Mouse (Mus musculus): ENCODE data around the gene Pex13.

DNA sequence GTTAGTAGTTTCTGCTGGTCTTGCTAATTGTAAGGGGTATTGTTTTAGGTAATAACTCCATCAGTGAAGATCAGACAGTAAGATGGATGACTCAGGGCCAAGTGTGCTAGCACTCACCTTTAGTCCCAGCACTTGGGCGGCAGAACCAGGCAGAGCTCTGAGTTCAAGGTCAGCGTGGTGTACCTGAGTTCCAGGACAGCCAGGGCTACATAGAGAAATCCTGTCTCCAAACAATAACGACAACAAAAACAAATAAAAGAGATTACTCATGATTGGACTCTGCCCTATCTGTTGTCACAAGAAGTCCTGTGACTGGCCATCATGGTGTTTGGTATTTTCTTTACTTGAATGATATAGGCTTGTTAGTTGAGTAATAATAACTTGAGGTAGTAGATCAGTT lies 36.1 kb upstream of the Pex13 start:
- no peak for TF ChIP-seq CTCF (IDR thresholded peaks at IDR 0.05; ENCODE audit: low read depth)
- TF ChIP-seq EP300 (optimal IDR thresholded peaks at IDR 0.05) = no peak

Measured in stomach, postnatal 0 days (tissue).